Mouse (Mus musculus) neural tube, embryonic 13.5 days (tissue): ENCODE results near the gene Tmem165. TPM values are rescaled to one million over a fixed set of nuclear protein-coding genes. Genes with fewer than 3 reads are reported as not detected.

Experiments used
- ATAC-seq: fragments of 200-750 bp; cut with Nextera tagmentation; 2 replicates; pipeline ENCODE4 v1.8.0; 2017; ENCODE audit warnings: low read depth, mild to moderate bottlenecking, moderate TSS enrichment, moderate library complexity
- H3K27ac ChIP-seq: fragments of 300-500 bp; sonication (generic); replicated peaks from 2 replicates; pipeline ENCODE4 v1.5.1; 2015; ENCODE audit warnings: moderate library complexity, mild to moderate bottlenecking, inconsistent platforms
- H3K27me3 ChIP-seq: fragments of 300-500 bp; sonication (generic); 2 replicates; pipeline ENCODE4 v1.6.1; 2015; ENCODE audit warnings: mild to moderate bottlenecking, inconsistent platforms
- H3K36me3 ChIP-seq: fragments of 300-500 bp; sonication (generic); 2 replicates; pipeline ENCODE4 v1.6.1; 2015; ENCODE audit warnings: mild to moderate bottlenecking, inconsistent platforms
- H3K4me1 ChIP-seq: fragments of 300-500 bp; sonication (generic); replicated peaks from 2 replicates; pipeline ENCODE4 v1.6.1; 2015; ENCODE audit warnings: inconsistent platforms
- H3K4me2 ChIP-seq: fragments of 300-500 bp; sonication (generic); 2 replicates; pipeline ENCODE4 v1.6.1; 2015; ENCODE audit warnings: inconsistent platforms, mild to moderate bottlenecking, moderate library complexity
- H3K4me3 ChIP-seq: fragments of 300-500 bp; sonication (generic); 2 replicates; pipeline ENCODE4 v1.5.1; 2015; ENCODE audit warnings: mild to moderate bottlenecking, inconsistent platforms
- H3K9ac ChIP-seq: fragments of 300-500 bp; sonication (generic); 2 replicates; pipeline ENCODE4 v1.6.1; 2015; ENCODE audit warnings: moderate library complexity, mild to moderate bottlenecking, inconsistent platforms
- H3K9me3 ChIP-seq: fragments of 300-500 bp; sonication (generic); 2 replicates; pipeline ENCODE4 v1.6.1; 2016; ENCODE audit warnings: inconsistent platforms
- WGBS: fragments of 180-500 bp; shearing (Covaris S2); methylation state at CpG from one replicate; pipeline ENCODE4 v1.1.7; 2015; 5-methylcytosine and 5-hydroxymethylcytosine counted together
- polyA plus RNA-seq: library from polyadenylated mRNA; unstranded; fragments of >200 nt; fragmentation: Nextera tagmentation; extraction: Ambion mirVana; gene quantifications from 2 replicates; pipeline ENCODE4 v1.2.1, GENCODE M21; 2015

The Tmem165 gene
- polyA plus RNA-seq = 58.6 and 62.3 TPM in 2 replicates

DNA sequence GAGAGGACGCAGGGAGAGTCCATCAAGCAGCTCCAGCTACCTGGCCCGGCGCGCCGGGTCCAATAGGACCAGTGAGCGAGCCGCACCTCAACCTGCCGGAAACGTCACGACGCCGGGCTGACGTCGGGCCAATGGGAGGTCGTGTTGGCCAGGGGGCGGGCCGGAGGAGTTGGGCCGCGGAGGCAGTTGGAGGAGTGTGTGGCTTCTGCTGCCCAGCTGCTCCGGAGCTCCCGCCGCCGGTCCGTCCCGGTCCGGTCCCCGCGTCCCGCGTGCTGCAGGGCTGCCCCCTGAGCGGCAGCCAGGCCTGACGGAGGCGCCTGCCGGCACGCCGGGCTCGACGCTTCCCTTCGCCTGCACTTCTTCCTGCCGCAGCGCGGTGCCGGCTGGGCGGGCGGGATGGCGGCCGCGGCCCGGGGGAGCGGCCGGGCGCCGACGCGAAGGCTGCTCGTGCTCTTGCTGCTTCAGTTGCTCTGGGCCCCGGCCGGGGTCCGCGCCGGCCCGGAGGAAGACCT, at the start of gene Tmem165:
TSS of gene Tmem165 (plus strand) at position 131 of the 512 bp plus-strand sequence.
- H3K4me2 ChIP-seq = peak within 1 kb of the TSS; percentile 79
- under 1% methylated on average over 60 of the region's 62 CpGs for WGBS
- ATAC-seq = peak; percentile 98

DNA sequence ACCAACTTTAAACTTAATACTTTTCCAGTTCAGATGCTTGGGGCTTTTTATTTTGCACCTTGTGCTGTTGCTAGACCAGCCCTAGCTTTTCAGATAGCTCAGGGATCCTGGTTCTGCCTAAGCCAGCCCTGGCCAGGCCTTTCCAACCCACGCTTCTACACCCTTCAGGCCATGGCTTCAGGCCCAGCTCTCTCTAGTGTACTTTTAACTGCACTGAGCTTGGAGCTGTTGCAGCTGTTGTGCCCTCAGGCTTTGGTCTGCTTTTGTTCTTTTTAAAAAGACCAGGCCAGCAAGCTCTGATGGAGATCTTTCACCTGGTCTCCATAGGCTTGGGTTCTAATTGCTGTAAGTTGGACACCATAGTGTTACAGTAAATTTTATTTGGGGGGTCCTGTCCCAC, 48.0 kb upstream of the Tmem165 start:
- Histone ChIP-seq H3K4me2 (no peak overlapping the region), H3K36me3 (no peaks in the 10 kb centered on the region), H3K9ac (no peak overlapping the region), H3K9me3 (no peaks in the 10 kb centered on the region), H3K27me3 (no peaks in the 10 kb centered on the region), H3K4me1 (peaks cover 11% of the 10 kb centered on the region), H3K4me3 (no peak overlapping the region), H3K27ac (no peak overlapping the region)
- 81% methylated on average over 1 of the region's 1 CpGs for WGBS
- ATAC-seq = no peak

More for the DNA sequence above, at the start of gene Tmem165:
- Histone ChIP-seq H3K27me3 (no peaks in the 10 kb centered on the region), H3K4me3 (peak within 1 kb of the TSS; percentile 96), H3K9ac (peak within 1 kb of the TSS; percentile 98), H3K27ac (peak within 1 kb of the TSS; percentile 94), H3K9me3 (no peaks in the 10 kb centered on the region), H3K36me3 (peaks cover 6% of the 10 kb centered on the region; the same call in 1 of the 2 replicates), H3K4me1 (peaks cover 38% of the 10 kb centered on the region)

DNA sequence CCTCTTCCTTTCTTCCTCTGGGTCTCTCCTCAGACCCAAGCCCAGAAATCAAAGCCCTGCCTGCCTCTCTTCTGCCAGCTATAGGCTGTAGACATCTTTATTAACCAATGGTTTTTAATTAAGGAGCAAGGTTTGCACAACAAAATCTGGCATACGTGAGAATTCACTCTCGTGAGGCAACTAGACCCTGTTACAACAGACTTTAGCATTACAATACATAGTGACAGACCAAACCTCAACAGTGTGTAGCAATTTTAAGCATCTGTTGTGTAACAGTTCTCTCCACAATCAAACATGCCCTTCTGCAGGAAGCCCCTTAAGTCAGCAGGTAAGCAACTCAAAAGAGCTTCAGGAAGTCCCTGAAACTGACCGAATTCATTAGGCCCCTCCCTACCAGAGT, 47.4 kb upstream of the Tmem165 start:
- no peak overlapping the region for H3K9ac ChIP-seq
- 87% methylated on average over 3 of the region's 3 CpGs for WGBS
- H3K4me2 ChIP-seq = no peak overlapping the region
- H3K36me3 ChIP-seq = no peaks in the 10 kb centered on the region
- H3K27ac ChIP-seq = no peak overlapping the region
- ATAC-seq = no peak
- peaks cover 14% of the 10 kb centered on the region for H3K4me1 ChIP-seq
- H3K27me3 ChIP-seq = no peaks in the 10 kb centered on the region
- no peak overlapping the region for H3K4me3 ChIP-seq
- no peaks in the 10 kb centered on the region for H3K9me3 ChIP-seq

DNA sequence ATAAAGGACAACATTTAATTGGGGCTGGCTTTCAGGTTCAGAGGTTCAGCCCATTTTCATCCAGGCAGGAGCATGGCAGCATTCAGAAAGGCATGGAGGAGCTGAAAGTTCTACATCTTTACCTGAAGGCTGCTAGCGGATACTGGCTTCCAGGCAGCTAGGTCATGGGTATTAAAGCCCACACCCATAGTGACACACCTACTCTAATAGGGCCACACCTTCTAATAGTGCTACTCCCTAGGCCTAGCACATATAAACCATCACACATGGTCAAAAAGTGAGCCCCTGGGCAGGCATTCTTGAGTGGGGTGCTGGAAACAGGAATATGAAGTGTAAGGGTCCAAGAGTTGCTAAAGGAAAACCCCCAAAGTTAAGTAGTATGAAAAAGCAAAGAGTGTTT, 46.1 kb upstream of the Tmem165 start:
- H3K36me3 ChIP-seq = no peaks in the 10 kb centered on the region
- no peak overlapping the region for H3K4me3 ChIP-seq
- H3K4me1 ChIP-seq = peaks cover 22% of the 10 kb centered on the region
- H3K9ac ChIP-seq = no peak overlapping the region
- H3K9me3 ChIP-seq = no peaks in the 10 kb centered on the region
- H3K4me2 ChIP-seq = no peak overlapping the region
- ATAC-seq = no peak
- 84% methylated on average over 1 of the region's 1 CpGs for WGBS
- no peak overlapping the region for H3K27ac ChIP-seq
- no peaks in the 10 kb centered on the region for H3K27me3 ChIP-seq

DNA sequence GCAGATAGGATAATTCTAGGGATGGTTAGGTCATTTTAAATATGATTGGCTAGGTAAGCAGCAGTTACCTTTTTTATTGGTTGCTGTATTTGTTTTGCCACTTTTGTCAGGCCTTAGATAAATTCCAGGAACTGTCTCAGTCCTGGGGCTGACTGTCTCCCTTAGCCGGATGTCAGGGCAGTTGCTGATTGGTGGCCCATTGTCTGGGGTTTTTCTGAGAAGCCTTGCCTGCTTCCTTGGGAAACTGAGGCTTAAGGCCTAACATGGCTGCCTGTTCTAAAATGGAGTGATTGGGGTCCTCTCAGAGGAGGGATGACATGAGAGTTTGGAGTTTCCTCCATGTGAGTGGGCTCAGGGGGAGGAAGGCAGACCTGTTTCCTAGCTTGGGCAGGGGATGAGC, 45.6 kb upstream of the Tmem165 start:
- ATAC-seq = no peak
- H3K4me3 ChIP-seq = no peak overlapping the region
- no peaks in the 10 kb centered on the region for H3K27me3 ChIP-seq
- peaks cover 22% of the 10 kb centered on the region for H3K4me1 ChIP-seq
- no peaks in the 10 kb centered on the region for H3K9me3 ChIP-seq
- H3K36me3 ChIP-seq = no peaks in the 10 kb centered on the region
- H3K9ac ChIP-seq = no peak overlapping the region
- H3K4me2 ChIP-seq = no peak overlapping the region
- H3K27ac ChIP-seq = no peak overlapping the region
- 57% methylated on average over 1 of the region's 1 CpGs for WGBS

DNA sequence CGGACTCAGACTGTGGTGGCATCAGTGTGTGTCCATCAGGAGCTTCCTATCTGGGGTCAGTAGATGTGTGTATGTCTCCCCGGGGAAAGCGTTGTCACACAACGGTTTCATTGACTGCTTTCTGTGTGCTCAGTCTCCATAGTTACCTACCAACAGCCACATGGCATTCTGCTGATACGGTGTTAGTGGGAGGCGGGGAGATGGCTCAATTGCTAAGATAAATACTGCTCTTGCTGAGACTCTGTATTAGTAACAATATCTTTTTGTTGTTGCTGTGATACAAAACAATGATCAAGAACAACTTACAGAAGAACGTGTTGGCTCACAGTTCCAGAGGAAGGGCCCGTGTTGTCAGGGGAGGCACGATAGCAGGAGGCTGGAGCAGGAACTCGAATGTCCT, 45.2 kb upstream of the Tmem165 start:
- Histone ChIP-seq H3K4me2 (no peak overlapping the region), H3K9ac (no peak overlapping the region), H3K9me3 (no peaks in the 10 kb centered on the region), H3K27me3 (no peaks in the 10 kb centered on the region), H3K36me3 (no peaks in the 10 kb centered on the region), H3K27ac (no peak overlapping the region), H3K4me1 (peaks cover 22% of the 10 kb centered on the region), H3K4me3 (no peak overlapping the region)
- 25% methylated on average over 10 of the region's 10 CpGs for WGBS
- ATAC-seq = no peak

DNA sequence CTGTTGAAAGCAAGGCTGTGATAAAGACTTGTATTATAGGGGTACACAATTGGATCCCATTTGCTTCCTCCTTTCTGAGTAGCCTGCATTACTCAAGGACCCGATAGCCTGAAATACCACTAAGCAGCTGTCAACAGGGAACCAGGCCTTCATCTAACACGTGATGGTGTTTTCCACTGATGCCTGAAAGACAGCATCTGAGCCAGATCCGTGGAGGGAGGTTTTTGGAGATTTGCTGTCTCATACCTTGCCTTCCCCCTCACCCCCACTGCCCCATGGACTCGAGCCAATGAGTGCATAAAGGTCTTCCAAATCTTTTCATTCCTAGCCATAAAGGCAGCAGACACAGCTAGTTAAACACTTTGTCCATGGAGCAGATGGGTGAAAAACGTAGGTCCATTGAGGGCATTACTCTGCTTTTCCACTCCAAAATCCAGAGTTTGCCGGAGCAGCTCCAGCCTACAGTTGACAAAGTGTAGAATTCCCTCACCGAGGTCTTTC, 44.5 kb upstream of the Tmem165 start:
- ATAC-seq = no peak
- H3K4me1 ChIP-seq = peaks cover 22% of the 10 kb centered on the region
- H3K4me2 ChIP-seq = peak overlapping the region; percentile 81
- H3K27me3 ChIP-seq = no peaks in the 10 kb centered on the region
- no peak overlapping the region for H3K27ac ChIP-seq
- no peaks in the 10 kb centered on the region for H3K9me3 ChIP-seq
- H3K36me3 ChIP-seq = no peaks in the 10 kb centered on the region
- 40% methylated on average over 7 of the region's 7 CpGs for WGBS
- no peak overlapping the region for H3K9ac ChIP-seq
- H3K4me3 ChIP-seq = no peak overlapping the region; the same call in 1 of the 2 replicates

DNA sequence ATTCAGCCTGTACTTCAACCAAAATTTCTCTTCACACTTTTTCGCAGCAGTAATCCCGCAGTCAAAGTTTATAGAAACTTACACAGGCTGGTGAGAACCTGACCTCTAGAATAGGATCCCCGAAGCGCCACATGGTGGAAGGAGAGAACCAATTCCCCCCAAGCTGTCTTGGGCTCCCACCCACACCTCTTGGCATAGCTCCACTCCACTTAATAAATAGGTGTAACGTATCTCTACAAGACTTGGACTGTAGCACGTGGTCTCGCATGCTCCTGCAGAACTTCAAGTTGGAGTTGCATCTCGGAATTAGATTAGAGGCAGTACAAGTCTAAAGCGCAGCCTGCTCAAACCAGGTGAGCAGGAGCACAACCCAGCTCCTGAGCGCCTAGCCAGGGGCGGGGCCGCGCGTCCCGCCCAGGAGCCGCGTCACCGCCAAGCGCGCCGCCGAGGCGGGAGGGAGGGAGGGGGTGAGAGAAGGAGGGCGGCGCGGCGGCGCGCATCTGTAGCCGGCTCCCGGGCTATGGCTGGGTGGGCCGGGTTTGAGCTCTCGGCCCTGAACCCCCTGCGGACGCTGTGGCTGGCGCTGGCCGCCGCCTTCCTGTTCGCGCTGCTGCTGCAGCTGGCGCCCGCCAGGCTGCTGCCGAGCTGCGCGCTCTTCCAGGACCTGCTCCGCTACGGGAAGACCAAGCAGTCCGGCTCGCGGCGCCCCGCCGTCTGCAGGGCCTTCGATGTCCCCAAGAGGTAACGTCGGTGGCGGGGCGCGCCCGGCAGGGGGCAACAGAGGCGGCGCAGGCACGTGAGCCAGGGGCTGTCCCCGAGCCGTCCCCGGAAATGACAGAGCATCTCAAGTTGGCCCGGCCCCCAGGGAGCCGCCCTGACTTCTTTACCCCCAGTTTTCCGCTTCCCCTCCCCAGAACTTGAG, 43.6 kb upstream of the Tmem165 start, which contains the start of gene Srd5a3:
TSS of gene Srd5a3 (plus strand) at position 464 of the 922 bp plus-strand sequence.
- Histone ChIP-seq H3K4me3 (peak within 1 kb of the TSS; percentile 69), H3K9me3 (no peaks in the 10 kb centered on the region), H3K27me3 (no peaks in the 10 kb centered on the region), H3K4me1 (peaks cover 22% of the 10 kb centered on the region), H3K27ac (peak within 1 kb of the TSS; percentile 93), H3K36me3 (no peaks in the 10 kb centered on the region), H3K9ac (peak within 1 kb of the TSS; percentile 91), H3K4me2 (peak within 1 kb of the TSS; percentile 81)
- peak; percentile 96 for ATAC-seq
- WGBS = 2% methylated on average over 61 of the region's 69 CpGs

DNA sequence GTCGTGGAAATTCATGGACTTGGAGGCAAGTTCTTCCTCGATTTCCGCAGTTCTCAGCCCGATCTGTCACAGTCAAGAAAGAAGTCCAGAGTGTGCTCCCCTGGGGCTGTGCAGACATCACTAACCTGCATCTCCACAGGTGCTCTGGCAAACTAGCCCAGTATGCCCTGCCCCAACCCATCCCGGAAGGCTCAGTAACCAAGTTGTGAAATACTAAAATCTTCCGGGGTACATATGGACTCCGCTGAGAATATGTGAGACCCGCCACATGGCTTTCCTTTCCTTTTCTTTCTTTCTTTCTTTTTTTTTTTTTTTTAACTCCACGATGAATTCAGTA, 43.0 kb upstream of the Tmem165 start:
- H3K9ac ChIP-seq = peak overlapping the region; percentile 91
- peak overlapping the region; percentile 81 for H3K4me2 ChIP-seq
- peak overlapping the region; percentile 69 for H3K4me3 ChIP-seq
- no peaks in the 10 kb centered on the region for H3K36me3 ChIP-seq
- 12% methylated on average over 9 of the region's 9 CpGs for WGBS
- no peaks in the 10 kb centered on the region for H3K9me3 ChIP-seq
- H3K27ac ChIP-seq = peak overlapping the region; percentile 93
- peak; percentile 68 for ATAC-seq
- H3K4me1 ChIP-seq = peaks cover 22% of the 10 kb centered on the region
- H3K27me3 ChIP-seq = no peaks in the 10 kb centered on the region

DNA sequence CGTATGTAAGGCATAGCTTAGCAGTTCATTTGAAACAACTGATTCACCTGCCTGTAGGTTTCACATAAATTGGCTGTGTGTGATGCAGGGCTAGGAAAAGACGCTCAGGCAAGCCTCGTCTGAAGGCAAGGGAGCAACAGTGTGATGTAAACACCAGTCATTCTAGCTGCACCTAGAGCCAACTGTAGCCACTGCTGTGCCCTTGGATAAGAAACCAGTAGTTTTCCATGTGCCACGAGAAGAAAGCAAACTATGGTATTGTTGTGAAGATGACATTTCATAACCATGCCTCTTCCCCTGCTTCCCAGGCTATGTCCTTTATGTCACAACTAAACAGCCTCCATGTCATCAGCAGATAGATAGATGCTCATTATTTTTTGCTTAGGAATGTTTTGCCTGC, 40.3 kb upstream of the Tmem165 start:
- Histone ChIP-seq H3K36me3 (no peaks in the 10 kb centered on the region), H3K4me2 (no peak overlapping the region), H3K9me3 (no peaks in the 10 kb centered on the region), H3K4me1 (peaks cover 22% of the 10 kb centered on the region), H3K4me3 (no peak overlapping the region), H3K27me3 (no peaks in the 10 kb centered on the region), H3K27ac (no peak overlapping the region), H3K9ac (no peak overlapping the region)
- no peak for ATAC-seq
- WGBS = 90% methylated on average over 4 of the region's 4 CpGs

DNA sequence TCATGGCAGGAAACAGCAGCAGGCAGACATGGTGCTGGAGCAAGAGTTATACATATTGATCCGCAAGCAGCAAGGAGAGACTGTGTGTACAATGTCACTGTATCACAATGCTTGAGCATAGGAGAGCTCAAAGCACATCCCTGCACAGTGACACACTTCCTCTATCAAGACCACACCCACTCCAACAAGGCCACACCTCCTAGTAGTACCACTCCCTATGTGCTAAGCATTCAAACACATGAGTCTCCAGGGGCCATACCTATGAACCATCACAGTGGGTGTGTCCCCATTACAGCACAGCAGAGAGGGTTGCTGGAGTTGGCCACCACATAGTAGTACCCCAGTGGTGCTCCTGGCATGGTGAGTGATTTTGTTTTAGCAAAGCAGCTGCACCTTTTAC, 37.3 kb upstream of the Tmem165 start:
- no peak overlapping the region for H3K4me2 ChIP-seq
- peaks cover 21% of the 10 kb centered on the region for H3K36me3 ChIP-seq
- WGBS = 91% methylated on average over 1 of the region's 1 CpGs
- no peaks in the 10 kb centered on the region for H3K9me3 ChIP-seq
- H3K27ac ChIP-seq = no peak overlapping the region
- H3K27me3 ChIP-seq = no peaks in the 10 kb centered on the region
- H3K4me3 ChIP-seq = no peak overlapping the region
- H3K4me1 ChIP-seq = peaks cover 7% of the 10 kb centered on the region; the same call in 1 of the 2 replicates
- no peak for ATAC-seq
- no peak overlapping the region for H3K9ac ChIP-seq

DNA sequence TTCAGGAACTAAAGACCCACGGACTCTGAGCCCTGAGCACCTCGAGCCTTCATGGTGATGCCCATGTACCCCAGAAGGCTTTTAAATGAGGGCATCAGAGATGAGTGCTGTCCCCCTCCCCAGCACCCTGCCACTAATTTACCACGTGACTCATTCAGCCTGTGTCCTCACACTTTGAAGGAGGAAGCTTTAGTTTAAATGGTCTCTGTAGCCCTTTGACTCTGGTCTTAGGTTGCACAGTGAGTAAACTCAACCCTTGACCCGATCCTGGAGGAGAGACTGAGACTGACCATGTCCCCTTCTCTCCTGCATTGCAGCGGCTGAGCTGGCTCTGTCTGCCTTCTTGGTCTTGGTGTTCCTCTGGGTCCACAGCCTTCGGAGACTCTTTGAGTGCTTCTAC, 34.2 kb upstream of the Tmem165 start:
- no peak overlapping the region for H3K4me3 ChIP-seq
- no peak overlapping the region for H3K27ac ChIP-seq
- no peaks in the 10 kb centered on the region for H3K9me3 ChIP-seq
- no peaks in the 10 kb centered on the region for H3K27me3 ChIP-seq
- ATAC-seq = no peak
- H3K4me2 ChIP-seq = no peak overlapping the region
- H3K9ac ChIP-seq = no peak overlapping the region
- no peaks in the 10 kb centered on the region for H3K4me1 ChIP-seq
- 92% methylated on average over 6 of the region's 6 CpGs for WGBS
- peaks cover 26% of the 10 kb centered on the region for H3K36me3 ChIP-seq
